Mouse (Mus musculus) embryonic facial prominence, embryonic 11.5 days (tissue): ENCODE measurements around the gene Ugt1a6b. TPM values are rescaled to one million over a fixed set of nuclear protein-coding genes. Genes with fewer than 3 reads are reported as not detected.
"Not testable (repeated sequence)": the region's sequence is repeated elsewhere in the genome, so short reads cannot be mapped to it uniquely, and the experiment has no call there.

ENCODE experiments used
- ATAC-seq: fragments of 200-750 bp; cut with Nextera tagmentation; replicated peaks from 2 replicates; pipeline ENCODE4 v1.8.0; 2017; ENCODE audit warnings: low read depth; ENCODE audit not compliant: insufficient number of reproducible peaks, low FRiP score, low TSS enrichment
- DNase-seq: peaks from one replicate; pipeline ENCODE4 v3.0.0-alpha.2; 2015; ENCODE audit warnings: low spot score
- H3K27ac ChIP-seq: fragments of 300-500 bp; sonication (generic); replicated peaks from 2 replicates; pipeline ENCODE4 v1.5.1; 2014; ENCODE audit warnings: mild to moderate bottlenecking, low read depth, low read length, control low read depth
- H3K27me3 ChIP-seq: fragments of 300-500 bp; sonication (generic); 2 replicates; pipeline ENCODE4 v1.6.1; 2014; ENCODE audit warnings: mild to moderate bottlenecking, low read length, moderate library complexity, mixed read lengths; ENCODE audit not compliant: control insufficient read depth, insufficient read depth
- H3K36me3 ChIP-seq: fragments of 300-500 bp; sonication (generic); replicated peaks from 2 replicates; pipeline ENCODE4 v1.6.1; 2014; ENCODE audit warnings: low read depth, mild to moderate bottlenecking, low read length, moderate library complexity, mixed read lengths; ENCODE audit not compliant: control insufficient read depth, insufficient read depth
- H3K4me1 ChIP-seq: fragments of 300-500 bp; sonication (generic); 2 replicates; pipeline ENCODE4 v1.6.1; 2014; ENCODE audit warnings: low read length, mixed read lengths; ENCODE audit not compliant: control insufficient read depth, insufficient read depth
- H3K4me2 ChIP-seq: fragments of 300-500 bp; sonication (generic); 2 replicates; pipeline ENCODE4 v1.6.1; 2014; ENCODE audit warnings: low read depth, mild to moderate bottlenecking, control low read depth, low read length, moderate library complexity
- H3K4me3 ChIP-seq: fragments of 300-500 bp; sonication (generic); 2 replicates; pipeline ENCODE4 v1.5.1; 2014; ENCODE audit warnings: low read depth, low read length, control low read depth
- H3K9ac ChIP-seq: fragments of 300-500 bp; sonication (generic); replicated peaks from 2 replicates; pipeline ENCODE4 v1.6.1; 2014; ENCODE audit warnings: mild to moderate bottlenecking, control low read depth, low read length
- H3K9me3 ChIP-seq: fragments of 300-500 bp; sonication (generic); replicated peaks from 2 replicates; pipeline ENCODE4 v1.6.1; 2016; ENCODE audit warnings: mild to moderate bottlenecking, low read length, inconsistent platforms, mixed read lengths; ENCODE audit not compliant: control insufficient read depth
- WGBS: fragments of 180-500 bp; shearing (Covaris S2); extraction: QIAGEN DNeasy Blood & Tissue Kit; methylation state at CpG from one replicate; pipeline ENCODE4 v1.1.7; 2014; 5-methylcytosine and 5-hydroxymethylcytosine counted together
- polyA plus RNA-seq: library from polyadenylated mRNA; unstranded; fragments of >200 nt; fragmentation: Nextera tagmentation; extraction: Ambion mirVana; gene quantifications from 2 replicates; pipeline ENCODE4 v1.2.1, GENCODE M21; 2014

The Ugt1a6b gene
- polyA plus RNA-seq, 1 experiment from 2014 or later = not detected

- ATAC-seq = no peak
- no peaks in the 10 kb centered on the region for H3K36me3 ChIP-seq
- WGBS = 50% methylated on average over 1 of the region's 1 CpGs
- H3K27me3 ChIP-seq = no peaks in the 10 kb centered on the region
- H3K4me1 ChIP-seq = no peaks in the 10 kb centered on the region
- no peak overlapping the region for H3K4me3 ChIP-seq
- H3K27ac ChIP-seq = no peak overlapping the region
- H3K9me3 ChIP-seq = peaks cover 32% of the 10 kb centered on the region
- H3K4me2 ChIP-seq = no peak overlapping the region
- no peak overlapping the region for H3K9ac ChIP-seq
- DNase-seq = no peak
Measured at GRCm38 (mm10) chr1:88223591-88223990, 120.5 kb downstream of the Ugt1a6b start.

GRCm38 (mm10) chr1:88224029-88224776, 121.2 kb downstream of the Ugt1a6b start:
- peaks cover 35% of the 10 kb centered on the region for H3K9me3 ChIP-seq
- DNase-seq = no peak
- no peak for ATAC-seq
- H3K4me1 ChIP-seq = no peaks in the 10 kb centered on the region
- no peak overlapping the region for H3K4me2 ChIP-seq
- no peak overlapping the region for H3K4me3 ChIP-seq
- 73% methylated on average over 2 of the region's 2 CpGs for WGBS
- no peak overlapping the region for H3K9ac ChIP-seq
- H3K27ac ChIP-seq = no peak overlapping the region
- H3K36me3 ChIP-seq = no peaks in the 10 kb centered on the region
- no peaks in the 10 kb centered on the region for H3K27me3 ChIP-seq

- peaks cover 46% of the 10 kb centered on the region for H3K9me3 ChIP-seq
- WGBS = 31% methylated on average over 2 of the region's 2 CpGs
- DNase-seq = not testable (repeated sequence)
Measured at GRCm38 (mm10) chr1:88225301-88225700, 122.2 kb downstream of the Ugt1a6b start.

GRCm38 (mm10) chr1:88225741-88226140, 122.7 kb downstream of the Ugt1a6b start:
- no peak overlapping the region for H3K4me3 ChIP-seq
- H3K36me3 ChIP-seq = no peaks in the 10 kb centered on the region
- H3K4me1 ChIP-seq = no peaks in the 10 kb centered on the region
- no peak overlapping the region for H3K27ac ChIP-seq
- no peak overlapping the region for H3K9ac ChIP-seq
- no peaks in the 10 kb centered on the region for H3K27me3 ChIP-seq
- DNase-seq (no peak), ATAC-seq (no peak)
- H3K9me3 ChIP-seq = peaks cover 50% of the 10 kb centered on the region
- H3K4me2 ChIP-seq = no peak overlapping the region

More at GRCm38 (mm10) chr1:88225301-88225700, 122.2 kb downstream of the Ugt1a6b start:
- H3K4me2 ChIP-seq, ATAC-seq, H3K4me1 ChIP-seq, H3K36me3 ChIP-seq, H3K27me3 ChIP-seq, H3K27ac ChIP-seq, H3K4me3 ChIP-seq, H3K9ac ChIP-seq: not testable (repeated sequence)

GRCm38 (mm10) chr1:88226670-88227379, 123.8 kb downstream of the Ugt1a6b start, which contains the start of gene Mroh2a:
Gene Mroh2a (plus strand): TSS chr1:88226986.
- Histone ChIP-seq H3K4me2 (no peak within 1 kb of the TSS), H3K4me1 (no peaks in the 10 kb centered on the region), H3K4me3 (no peak within 1 kb of the TSS), H3K27ac (no peak within 1 kb of the TSS), H3K27me3 (no peaks in the 10 kb centered on the region), H3K9me3 (peaks cover 60% of the 10 kb centered on the region), H3K36me3 (no peaks in the 10 kb centered on the region), H3K9ac (no peak within 1 kb of the TSS)
- DNase-seq (no peak), ATAC-seq (no peak)
- 56% methylated on average over 5 of the region's 5 CpGs for whole genome bisulfite sequencing

- Histone ChIP-seq H3K4me2 (no peak overlapping the region), H3K27me3 (no peaks in the 10 kb centered on the region), H3K4me1 (no peaks in the 10 kb centered on the region), H3K36me3 (no peaks in the 10 kb centered on the region), H3K4me3 (no peak overlapping the region), H3K9ac (no peak overlapping the region), H3K9me3 (peaks cover 67% of the 10 kb centered on the region), H3K27ac (no peak overlapping the region)
- ATAC-seq (no peak), DNase-seq (no peak)
- WGBS = 58% methylated on average over 2 of the region's 2 CpGs
Measured at GRCm38 (mm10) chr1:88227482-88227881, 124.4 kb downstream of the Ugt1a6b start.

- 71% methylated on average over 7 of the region's 7 CpGs for WGBS
- H3K36me3 ChIP-seq = no peaks in the 10 kb centered on the region
- no peak overlapping the region for H3K9ac ChIP-seq
- H3K4me2 ChIP-seq = no peak overlapping the region
- no peak overlapping the region for H3K4me3 ChIP-seq
- H3K9me3 ChIP-seq = peaks cover 73% of the 10 kb centered on the region
- DNase-seq (no peak), ATAC-seq (no peak)
- no peak overlapping the region for H3K27ac ChIP-seq
- H3K4me1 ChIP-seq = no peaks in the 10 kb centered on the region
- no peaks in the 10 kb centered on the region for H3K27me3 ChIP-seq
Measured at GRCm38 (mm10) chr1:88228121-88228520, 125.1 kb downstream of the Ugt1a6b start.

- no peak for DNase-seq
Measured at GRCm38 (mm10) chr1:88229566-88229965, 126.5 kb downstream of the Ugt1a6b start.

More at GRCm38 (mm10) chr1:88229566-88229965, 126.5 kb downstream of the Ugt1a6b start:
- H3K9me3 ChIP-seq = peaks cover 87% of the 10 kb centered on the region
- no peak for ATAC-seq
- no peak overlapping the region for H3K27ac ChIP-seq
- 82% methylated on average over 3 of the region's 3 CpGs for WGBS
- no peak overlapping the region for H3K4me2 ChIP-seq
- no peaks in the 10 kb centered on the region for H3K4me1 ChIP-seq
- H3K9ac ChIP-seq = no peak overlapping the region
- no peak overlapping the region for H3K4me3 ChIP-seq
- H3K27me3 ChIP-seq = no peaks in the 10 kb centered on the region
- no peaks in the 10 kb centered on the region for H3K36me3 ChIP-seq
